8 mouse cellular contexts compared by ENCODE assay signal in genomic region chr6:124856321-124856720, GRCm38 (mm10). TPM values are rescaled to one million over a fixed set of nuclear protein-coding genes. Genes with fewer than 3 reads are reported as not detected.
A peak's percentile ranks its signal among the peaks of the same experiment; 100 is the strongest.
DNase-seq lines count a peak whose midpoint lies in the region; ATAC-seq and TF ChIP-seq lines count a peak whose summit lies in the region.

No protein-coding gene starts in this region.

- peaks cover 82% of the 10 kb centered on the region for H3K27me3 ChIP-seq in liver, embryonic 12.5 days (replicated peaks)

- peaks cover 13% of the 10 kb centered on the region for H3K4me1 ChIP-seq in liver, embryonic 12.5 days

- H3K4me3 ChIP-seq in layer of hippocampus, adult 2 months, result peak overlapping the region; percentile 44
- peak overlapping the region; percentile 54 for H3K4me3 ChIP-seq in liver, embryonic 12.5 days

- H3K9ac ChIP-seq in liver, embryonic 12.5 days, result no peak overlapping the region

- no peak for TF ChIP-seq CTCF in layer of hippocampus, adult 2 months (conservative IDR thresholded peaks at IDR 0.05)

- WGBS in liver, embryonic 12.5 days (ENCODE audit: insufficient replicate concordance), result 18% methylated on average over 14 of the region's 14 CpGs

- peak overlapping the region; percentile 96; the same call in 1 of the 2 replicates for H3K27ac ChIP-seq in layer of hippocampus, adult 2 months
- no peak overlapping the region for H3K27ac ChIP-seq in liver, embryonic 12.5 days

- ATAC-seq in liver, embryonic 12.5 days, result no peak

- peak overlapping the region; percentile 76 for H3K4me2 ChIP-seq in liver, embryonic 12.5 days

- H3K36me3 ChIP-seq in liver, embryonic 12.5 days, result no peaks in the 10 kb centered on the region

- peak in 1 of 2 experiments; percentile 65 for DNase-seq in layer of hippocampus, adult 2 months (ENCODE audit: low spot score in 2 of 2)
- DNase-seq in layer of hippocampus, adult 9-10 months (ENCODE audit: low spot score), result no peak
- peak; percentile 84 to 86 for DNase-seq in cerebellum, postnatal 10 days
- peak; percentile 42 to 56 for DNase-seq in frontal cortex, postnatal 36 days (ENCODE audit: low spot score in 2 of 2)
- DNase-seq in right cerebral cortex, postnatal 4 days, result peak; percentile 70
- DNase-seq in lung, postnatal 4 days, result no peak
- DNase-seq in thymus, adult 18-20 months, result no peak

- H3K9me3 ChIP-seq in liver, embryonic 12.5 days (replicated peaks), result no peaks in the 10 kb centered on the region

RNA-seq across cellular contexts. Expression of gene P3h3, which starts 1.2 kb away (rescaled TPM):
- 10 to 100 TPM; 33.7 to 36.7 TPM for total RNA-seq in layer of hippocampus, adult 2 months (2021)
- polyA plus RNA-seq in liver, embryonic 12.5 days (2016; fragmentation: Nextera tagmentation; extraction: Ambion mirVana), result 5.0 and 5.5 TPM in 2 replicates

RNA-seq across cellular contexts. Expression of gene Gpr162, which starts 7.5 kb away (rescaled TPM):
- total RNA-seq in layer of hippocampus, adult 2 months (2021), result 100 to 1,000 TPM; 181 to 199 TPM
- 0.08 and 0.17 TPM in 2 replicates for polyA plus RNA-seq in liver, embryonic 12.5 days (2016; fragmentation: Nextera tagmentation; extraction: Ambion mirVana)

RNA-seq across cellular contexts. Expression of gene Gnb3, which starts 16.2 kb away (rescaled TPM):
- under 1 TPM in 1 of 2 experiments, not detected in 1; 0.20 TPM for total RNA-seq in layer of hippocampus, adult 2 months (2021)
- 0.29 and 0.43 TPM in 2 replicates for polyA plus RNA-seq in liver, embryonic 12.5 days (2016; fragmentation: Nextera tagmentation; extraction: Ambion mirVana)

RNA-seq across cellular contexts. Expression of gene Cdca3, which starts 27.0 kb away (rescaled TPM):
- 1 to 10 TPM in 1 of 2 experiments, under 1 TPM in 1; 0.47 to 1.3 TPM for total RNA-seq in layer of hippocampus, adult 2 months (2021)
- 193 TPM in 2 replicates for polyA plus RNA-seq in liver, embryonic 12.5 days (2016; fragmentation: Nextera tagmentation; extraction: Ambion mirVana)

RNA-seq across cellular contexts. Expression of gene Usp5, which starts 27.0 kb away (rescaled TPM):
- total RNA-seq in layer of hippocampus, adult 2 months (2021), result 100 to 1,000 TPM; 185 to 198 TPM
- 87.5 and 94.1 TPM in 2 replicates for polyA plus RNA-seq in liver, embryonic 12.5 days (2016; fragmentation: Nextera tagmentation; extraction: Ambion mirVana)

Comparison
In these comparisons a context has a peak if more than half of its experiments do, and no peak if none do; other contexts are left out.
1. DNase-seq: peak in cerebellum, postnatal 10 days (2 of 2), frontal cortex, postnatal 36 days (2 of 2) and right cerebral cortex, postnatal 4 days (single experiment); none in layer of hippocampus, adult 9-10 months (single experiment), lung, postnatal 4 days (0 of 2) and thymus, adult 18-20 months (0 of 2).